Mouse (Mus musculus): Measurements from ENCODE around the gene Dcaf4.

GRCm38 (mm10) chr12:83580283-83580682 lies 60.0 kb downstream of the Dcaf4 start:
- TF ChIP-seq POLR2A (IDR thresholded peaks at IDR 0.05; ENCODE audit: control insufficient read depth, low read depth, low read length) (no peak), CTCF (IDR thresholded peaks at IDR 0.05; ENCODE audit: control insufficient read depth, insufficient read depth, insufficient replicate concordance, low read depth, low read length) (no peak)

Data from testis, adult 2 months (tissue).